Comparison of ENCODE assay signal across 42 mouse cellular contexts in genomic region chr4:98697932-98698331, GRCm38 (mm10). TPM values are rescaled to one million over a fixed set of nuclear protein-coding genes. Genes with fewer than 3 reads are reported as not detected.
"Had no signal": no experiment of that assay in that cellular context is flagged by ENCODE, and none has a peak within 500 bp of the region (broad histone marks: within the 10 kb centered on the region; RNA-seq: fewer than 3 reads in every experiment).

No protein-coding gene starts in this region.

- H3K27me3 ChIP-seq: heart, embryonic 12.5 days; heart, embryonic 13.5 days; heart, embryonic 15.5 days; hindbrain, embryonic 12.5 days; hindbrain, embryonic 13.5 days; hindbrain, embryonic 15.5 days; intestine, embryonic 15.5 days; kidney, embryonic 15.5 days had no signal

- ATAC-seq: hindbrain, embryonic 16.5 days; hindbrain, postnatal 0 days; inflammation-experienced regulatory T-cells, adult 6 months; intestine, embryonic 15.5 days; intestine, embryonic 16.5 days; intestine, postnatal 0 days had no signal

- DNase-seq: heart, postnatal 10 days; heart, postnatal 14 days; heart, postnatal 36 days; heart, postnatal 4 days; kidney, adult 11 months; kidney, adult 18-20 months; kidney, adult 2 months; kidney, adult 8-10 months; kidney, adult 9 months; kidney, postnatal 10 days; kidney, postnatal 14 days; kidney, postnatal 25 days; kidney, postnatal 36 days; kidney, postnatal 4 days; layer of hippocampus, adult 9-11 months; layer of hippocampus, postnatal 36 days had no signal

RNA-seq across cellular contexts. Expression of gene L1td1, which starts 28.6 kb away (rescaled TPM):
- total RNA-seq: heart, postnatal 10 days; heart, postnatal 14 days; heart, postnatal 25 days; heart, postnatal 36 days; heart, postnatal 4 days; hematopoietic stem cell, adult 5-6 weeks; layer of hippocampus, adult 18-20 months; layer of hippocampus, adult 2 months; layer of hippocampus, adult 8-10 months; layer of hippocampus, postnatal 25 days; layer of hippocampus, postnatal 36 days; left cerebral cortex, adult 2 months had no signal
- polyA plus RNA-seq: heart, embryonic 14.5 days; heart, embryonic 15.5 days; heart, embryonic 16.5 days; heart, postnatal 0 days; hindbrain, embryonic 10.5 days; hindbrain, embryonic 14.5 days; hindbrain, embryonic 16.5 days; inflammation-experienced regulatory T-cells, adult 6 months; intestine, postnatal 0 days; kidney, adult 2 months; large intestine, adult 2 months had no signal
